Comparison of ENCODE assay signal across 8 mouse cellular contexts in genomic region chr12:51692870-51693269, GRCm38 (mm10). TPM values are rescaled to one million over a fixed set of nuclear protein-coding genes. Genes with fewer than 3 reads are reported as not detected.
DNase-seq lines count a peak whose midpoint lies in the region; ATAC-seq and TF ChIP-seq lines count a peak whose summit lies in the region.
"Not testable (repeated sequence)": the region's sequence is repeated elsewhere in the genome, so short reads cannot be mapped to it uniquely, and the experiment has no call there.

No protein-coding gene starts in this region.

- 77% methylated on average over 10 of the region's 10 CpGs for WGBS in embryonic facial prominence, embryonic 12.5 days
- WGBS in hindbrain, embryonic 13.5 days, result 85% methylated on average over 10 of the region's 10 CpGs
- whole genome bisulfite sequencing in kidney, postnatal 0 days, result 61% methylated on average over 10 of the region's 10 CpGs
- WGBS in liver, embryonic 13.5 days (ENCODE audit: insufficient replicate concordance), result 54% methylated on average over 10 of the region's 10 CpGs
- WGBS in midbrain, embryonic 13.5 days, result 79% methylated on average over 10 of the region's 10 CpGs

- TF ChIP-seq POLR2A in MEL (IDR thresholded peaks at IDR 0.05; ENCODE audit: control insufficient read depth in 1 of 2, insufficient read depth in 1 of 2, low read depth in 1 of 2, low read length in 2 of 2, poor library complexity in 1 of 2), result not testable (repeated sequence)

- not testable (repeated sequence) for TF ChIP-seq RAD21 in MEL (IDR thresholded peaks at IDR 0.05; ENCODE audit: low read depth, low read length)

- intact Hi-C loops in gastrocnemius, adult 2 months (cut with DNase I), result not testable (repeated sequence)

- H3K4me1 ChIP-seq in MEL (ENCODE audit: control insufficient read depth in 1 of 2, insufficient read depth in 2 of 2, low read length in 2 of 2), result peaks cover 17 to 29% of the 10 kb centered on the region in 2 experiments
- H3K4me1 ChIP-seq in embryonic facial prominence, embryonic 12.5 days, result not testable (repeated sequence)
- peaks cover 14% of the 10 kb centered on the region for H3K4me1 ChIP-seq in hindbrain, embryonic 13.5 days (replicated peaks)
- peaks cover 12% of the 10 kb centered on the region; the same call in 1 of the 2 replicates for H3K4me1 ChIP-seq in kidney, postnatal 0 days (replicated peaks; ENCODE audit: insufficient read depth, low read length)
- H3K4me1 ChIP-seq in liver, embryonic 13.5 days (replicated peaks), result peaks cover 41% of the 10 kb centered on the region
- peaks cover 18% of the 10 kb centered on the region for H3K4me1 ChIP-seq in midbrain, embryonic 13.5 days (replicated peaks)

- peak overlapping the region; percentile 76 for H3K9ac ChIP-seq in MEL (ENCODE audit: control insufficient read depth, low read depth, low read length, poor library complexity, severe bottlenecking)
- not testable (repeated sequence) for H3K9ac ChIP-seq in embryonic facial prominence, embryonic 12.5 days; hindbrain, embryonic 13.5 days; kidney, postnatal 0 days (ENCODE audit: low read depth, low read length); midbrain, embryonic 13.5 days (replicated peaks)
- H3K9ac ChIP-seq in liver, embryonic 13.5 days, result peak overlapping the region; percentile 100

- not testable (repeated sequence) for TF ChIP-seq CTCF in MEL (IDR thresholded peaks at IDR 0.05 in 2 of 3, conservative IDR thresholded peaks at IDR 0.05 in 1 of 3; ENCODE audit: control insufficient read depth in 1 of 3, insufficient read depth in 1 of 3, low read depth in 2 of 3, low read length in 3 of 3, poor library complexity in 1 of 3, severe bottlenecking in 1 of 3); gastrocnemius, adult 2 months (IDR thresholded peaks at IDR 0.05); kidney, postnatal 0 days (IDR thresholded peaks at IDR 0.05; ENCODE audit: low read depth)

- H3K9me3 ChIP-seq in MEL (replicated peaks; ENCODE audit: insufficient read depth, low read length); embryonic facial prominence, embryonic 12.5 days; hindbrain, embryonic 13.5 days; kidney, postnatal 0 days (replicated peaks; ENCODE audit: low read length); liver, embryonic 13.5 days (replicated peaks); midbrain, embryonic 13.5 days: not testable (repeated sequence)

- peak overlapping the region; percentile 61; the same call in 1 of the 2 replicates for H3K27ac ChIP-seq in MEL (ENCODE audit: control insufficient read depth, low read depth, low read length)
- H3K27ac ChIP-seq in embryonic facial prominence, embryonic 12.5 days; hindbrain, embryonic 13.5 days; liver, embryonic 13.5 days; midbrain, embryonic 13.5 days: not testable (repeated sequence)
- H3K27ac ChIP-seq in gastrocnemius, adult 2 months, result peak overlapping the region; percentile 99
- H3K27ac ChIP-seq in kidney, postnatal 0 days, result peak overlapping the region; percentile 100; the same call in 1 of the 2 replicates

- not testable (repeated sequence) for ATAC-seq in embryonic facial prominence, embryonic 12.5 days (ENCODE audit: insufficient number of reproducible peaks, insufficient read depth, low FRiP score, low TSS enrichment); hindbrain, embryonic 13.5 days (ENCODE audit: low FRiP score); kidney, postnatal 0 days (replicated peaks; ENCODE audit: low FRiP score, low read depth); liver, embryonic 13.5 days (ENCODE audit: low read depth); midbrain, embryonic 13.5 days

- H3K4me3 ChIP-seq in MEL (ENCODE audit: control insufficient read depth in 1 of 2, insufficient read depth in 1 of 2, low read depth in 2 of 2, low read length in 2 of 2), result peak overlapping the region; percentile 62 to 85
- H3K4me3 ChIP-seq in embryonic facial prominence, embryonic 12.5 days; midbrain, embryonic 13.5 days (replicated peaks): not testable (repeated sequence)
- H3K4me3 ChIP-seq in gastrocnemius, adult 2 months, result peak overlapping the region; percentile 84
- H3K4me3 ChIP-seq in hindbrain, embryonic 13.5 days, result peak overlapping the region; percentile 98; the same call in 1 of the 2 replicates
- H3K4me3 ChIP-seq in kidney, postnatal 0 days (replicated peaks; ENCODE audit: low read depth, low read length), result peak overlapping the region; percentile 96; the same call in 1 of the 2 replicates
- peak overlapping the region; percentile 99 for H3K4me3 ChIP-seq in liver, embryonic 13.5 days (replicated peaks)

- peaks cover 0 to 32% of the 10 kb centered on the region in 2 experiments; a peak in 2 of 4 replicates for H3K36me3 ChIP-seq in MEL (ENCODE audit: control insufficient read depth in 1 of 2, insufficient read depth in 2 of 2, low read length in 2 of 2)
- not testable (repeated sequence) for H3K36me3 ChIP-seq in embryonic facial prominence, embryonic 12.5 days; hindbrain, embryonic 13.5 days; kidney, postnatal 0 days (ENCODE audit: insufficient read depth, low read length); liver, embryonic 13.5 days; midbrain, embryonic 13.5 days

- H3K79me2 ChIP-seq in MEL (ENCODE audit: control insufficient read depth, insufficient read depth, low read length, poor library complexity), result peaks cover 32% of the 10 kb centered on the region

- peak; percentile 46 for DNase-seq in MEL (ENCODE audit: low read depth, low spot score)
- not testable (repeated sequence) for DNase-seq in gastrocnemius, adult 2 months; kidney, postnatal 0 days (ENCODE audit: low spot score); liver, embryonic 13.5 days
- peak; percentile 14 for DNase-seq in thymus, postnatal 14 days

- peak overlapping the region; percentile 71; the same call in 1 of the 2 replicates for H3K4me2 ChIP-seq in embryonic facial prominence, embryonic 12.5 days (replicated peaks)
- H3K4me2 ChIP-seq in hindbrain, embryonic 13.5 days, result peak overlapping the region; percentile 81
- peak overlapping the region; percentile 51 for H3K4me2 ChIP-seq in kidney, postnatal 0 days (ENCODE audit: low read length)
- peak overlapping the region; percentile 63 for H3K4me2 ChIP-seq in liver, embryonic 13.5 days
- peak overlapping the region; percentile 25; the same call in 1 of the 2 replicates for H3K4me2 ChIP-seq in midbrain, embryonic 13.5 days (replicated peaks)

- not testable (repeated sequence) for TF ChIP-seq EP300 in MEL (IDR thresholded peaks at IDR 0.05; ENCODE audit: low read depth in 1 of 2, low read length in 2 of 2)

- H3K27me3 ChIP-seq in MEL (ENCODE audit: control insufficient read depth in 1 of 2, insufficient read depth in 2 of 2, low read length in 2 of 2); embryonic facial prominence, embryonic 12.5 days; hindbrain, embryonic 13.5 days; kidney, postnatal 0 days (ENCODE audit: insufficient read depth, low read length); liver, embryonic 13.5 days; midbrain, embryonic 13.5 days: not testable (repeated sequence)

TF ChIP-seq in MEL, 35 proteins besides CTCF, POLR2A, EP300 and RAD21:
- 0 out of 2 replicates have a peak, but pooled peaks have one; percentile 5 for TF ChIP-seq TCF12 (IDR thresholded peaks at IDR 0.05; ENCODE audit: low read depth, low read length)

RNA-seq across cellular contexts. Expression of gene Strn3, which starts 1.2 kb away (rescaled TPM):
- total RNA-seq in MEL (2012; rRNA removed), result 25.1 and 29.4 TPM in 2 replicates
- 10 to 100 TPM; 19.0 to 46.3 TPM for polyA plus RNA-seq in MEL (2012; ENCODE audit: insufficient read depth in 1 of 2, insufficient read length in 2 of 2, low read depth in 1 of 2, low replicate concordance in 2 of 2, missing spikeins in 1 of 2)
- polyA plus RNA-seq in embryonic facial prominence, embryonic 12.5 days (2016; fragmentation: Nextera tagmentation; extraction: Ambion mirVana), result 66.5 and 68.4 TPM in 2 replicates
- total RNA-seq in gastrocnemius, adult 2 months (2021), result 100 to 1,000 TPM; 142 to 174 TPM
- 40.4 and 40.5 TPM in 2 replicates for polyA plus RNA-seq in hindbrain, embryonic 13.5 days (2015; fragmentation: Nextera tagmentation; extraction: Ambion mirVana)
- 44.1 and 46.3 TPM in 2 replicates for polyA plus RNA-seq in kidney, postnatal 0 days (2015; fragmentation: Nextera tagmentation; extraction: Ambion mirVana)
- polyA plus RNA-seq in liver, embryonic 13.5 days (2015; fragmentation: Nextera tagmentation; extraction: Ambion mirVana), result 13.4 and 14.5 TPM in 2 replicates
- polyA plus RNA-seq in midbrain, embryonic 13.5 days (2015; fragmentation: Nextera tagmentation; extraction: Ambion mirVana), result 45.7 and 46.3 TPM in 2 replicates

RNA-seq across cellular contexts. Expression of gene Ap4s1, which starts 2.0 kb away (rescaled TPM):
- total RNA-seq in MEL (2012; rRNA removed), result 10.1 and 13.3 TPM in 2 replicates
- polyA plus RNA-seq in MEL (2012; ENCODE audit: insufficient read depth in 1 of 2, insufficient read length in 2 of 2, low read depth in 1 of 2, low replicate concordance in 2 of 2, missing spikeins in 1 of 2), result 1 to 10 TPM in 1 of 2 experiments, not detected in 1; 9.0 TPM
- 34.7 and 38.1 TPM in 2 replicates for polyA plus RNA-seq in embryonic facial prominence, embryonic 12.5 days (2016; fragmentation: Nextera tagmentation; extraction: Ambion mirVana)
- 10 to 100 TPM; 60.2 to 61.3 TPM for total RNA-seq in gastrocnemius, adult 2 months (2021)
- 51.1 and 56.2 TPM in 2 replicates for polyA plus RNA-seq in hindbrain, embryonic 13.5 days (2015; fragmentation: Nextera tagmentation; extraction: Ambion mirVana)
- polyA plus RNA-seq in kidney, postnatal 0 days (2015; fragmentation: Nextera tagmentation; extraction: Ambion mirVana), result 37.9 and 48.3 TPM in 2 replicates
- 17.1 and 17.5 TPM in 2 replicates for polyA plus RNA-seq in liver, embryonic 13.5 days (2015; fragmentation: Nextera tagmentation; extraction: Ambion mirVana)
- 53.2 and 54.4 TPM in 2 replicates for polyA plus RNA-seq in midbrain, embryonic 13.5 days (2015; fragmentation: Nextera tagmentation; extraction: Ambion mirVana)

Comparison
In these comparisons a context has a peak if more than half of its experiments do, and no peak if none do; other contexts are left out.
1. H3K4me2 ChIP-seq: peak in every context shown above with its lines; median percentile 81 in hindbrain, embryonic 13.5 days; 71 in embryonic facial prominence, embryonic 12.5 days; 63 in liver, embryonic 13.5 days; 51 in kidney, postnatal 0 days; 25 in midbrain, embryonic 13.5 days.